Mouse (Mus musculus) liver, adult 2 months (tissue): ENCODE data around the gene Rsu1.

Experiments
- CTCF ChIP-seq: fragments of 200-500 bp; IDR thresholded peaks from 2 replicates; pipeline ENCODE4 v1.5.1; 2011; ENCODE audit warnings: low read depth, low read length, control low read depth
- POLR2A ChIP-seq: fragments of 200-500 bp; IDR thresholded peaks from 2 replicates; pipeline ENCODE4 v1.6.1; 2011; ENCODE audit warnings: low read length, control low read depth; ENCODE audit not compliant: insufficient read depth; ENCODE audit errors: extremely low read depth

DNA sequence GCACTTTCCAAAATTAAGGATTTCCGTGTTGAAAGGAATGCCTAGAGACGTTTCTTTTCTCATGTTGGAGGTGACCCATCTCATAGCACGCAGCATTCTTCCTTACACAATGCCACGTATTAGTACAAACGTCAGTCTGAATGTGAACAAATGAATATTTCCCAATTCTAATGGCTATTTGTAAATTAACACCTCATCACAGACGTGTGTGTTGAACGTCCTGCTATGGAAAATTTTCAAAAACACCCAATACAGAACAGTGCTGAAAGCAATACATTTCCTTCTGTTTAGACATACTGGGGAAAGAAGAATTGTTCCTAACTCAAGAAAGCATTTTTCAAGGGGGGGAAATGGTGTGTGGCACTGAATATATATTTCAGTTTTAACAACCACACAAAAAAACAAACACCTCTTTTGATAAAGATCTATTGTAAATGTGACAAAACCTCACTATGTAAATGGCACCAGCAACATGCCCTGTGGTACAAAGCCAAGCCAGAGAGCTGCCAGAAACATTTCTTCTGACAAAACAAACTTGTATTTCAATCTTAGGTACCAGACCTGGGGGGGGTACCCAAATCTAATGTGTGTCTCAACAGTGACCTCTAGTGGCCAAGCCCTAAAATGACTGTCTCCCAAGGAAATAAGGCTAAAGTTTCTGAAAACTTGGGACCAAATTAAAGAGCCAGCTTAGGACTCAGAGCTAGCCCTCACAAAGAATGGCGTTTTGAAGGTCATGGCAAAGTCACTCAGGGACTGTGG lies 33.9 kb downstream of the Rsu1 start:
- TF ChIP-seq POLR2A, result no peak
- peak; percentile 22; the same call in 1 of the 2 replicates for TF ChIP-seq CTCF
